Mouse (Mus musculus) heart, embryonic 12.5 days (tissue): ENCODE data around the gene Ntf3. TPM values are rescaled to one million over a fixed set of nuclear protein-coding genes. Genes with fewer than 3 reads are reported as not detected.

Source experiments
- ATAC-seq: fragments of 200-750 bp; cut with Nextera tagmentation; 2 replicates; pipeline ENCODE4 v1.8.0; 2017; ENCODE audit warnings: moderate TSS enrichment, moderate library complexity; ENCODE audit not compliant: insufficient number of reproducible peaks, low FRiP score
- H3K27ac ChIP-seq: fragments of 300-500 bp; sonication (generic); 2 replicates; pipeline ENCODE4 v1.5.1; 2016; ENCODE audit warnings: mild to moderate bottlenecking, moderate library complexity; ENCODE audit not compliant: poor library complexity, severe bottlenecking
- H3K27me3 ChIP-seq: fragments of 300-500 bp; sonication (generic); replicated peaks from 2 replicates; pipeline ENCODE4 v1.6.1; 2016; ENCODE audit warnings: mild to moderate bottlenecking, moderate library complexity
- H3K36me3 ChIP-seq: fragments of 300-500 bp; sonication (generic); 2 replicates; pipeline ENCODE4 v1.6.1; 2016; ENCODE audit warnings: mild to moderate bottlenecking, moderate library complexity
- H3K4me1 ChIP-seq: fragments of 300-500 bp; sonication (generic); replicated peaks from 2 replicates; pipeline ENCODE4 v1.6.1; 2016; ENCODE audit warnings: mild to moderate bottlenecking
- H3K4me2 ChIP-seq: fragments of 300-500 bp; sonication (generic); 2 replicates; pipeline ENCODE4 v1.6.1; 2016; ENCODE audit warnings: mild to moderate bottlenecking, moderate library complexity
- H3K4me3 ChIP-seq: fragments of 300-500 bp; sonication (generic); 2 replicates; pipeline ENCODE4 v1.5.1; 2016; ENCODE audit warnings: mild to moderate bottlenecking
- H3K9ac ChIP-seq: fragments of 300-500 bp; sonication (generic); 2 replicates; pipeline ENCODE4 v1.6.1; 2016; ENCODE audit warnings: mild to moderate bottlenecking, moderate library complexity
- H3K9me3 ChIP-seq: fragments of 300-500 bp; sonication (generic); replicated peaks from 2 replicates; pipeline ENCODE4 v1.6.1; 2016; ENCODE audit warnings: mild to moderate bottlenecking, moderate library complexity
- WGBS: fragments of 180-500 bp; shearing (Covaris S2); methylation state at CpG from one replicate; pipeline ENCODE4 v1.1.7; 2016; 5-methylcytosine and 5-hydroxymethylcytosine counted together
- polyA plus RNA-seq: library from polyadenylated mRNA; unstranded; fragments of >200 nt; fragmentation: Nextera tagmentation; extraction: Ambion mirVana; gene quantifications from 2 replicates; pipeline ENCODE4 v1.2.1, GENCODE M21; 2016

Gene Ntf3
- polyA plus RNA-seq, 1 experiment from 2014 or later: 8.2 TPM

DNA sequence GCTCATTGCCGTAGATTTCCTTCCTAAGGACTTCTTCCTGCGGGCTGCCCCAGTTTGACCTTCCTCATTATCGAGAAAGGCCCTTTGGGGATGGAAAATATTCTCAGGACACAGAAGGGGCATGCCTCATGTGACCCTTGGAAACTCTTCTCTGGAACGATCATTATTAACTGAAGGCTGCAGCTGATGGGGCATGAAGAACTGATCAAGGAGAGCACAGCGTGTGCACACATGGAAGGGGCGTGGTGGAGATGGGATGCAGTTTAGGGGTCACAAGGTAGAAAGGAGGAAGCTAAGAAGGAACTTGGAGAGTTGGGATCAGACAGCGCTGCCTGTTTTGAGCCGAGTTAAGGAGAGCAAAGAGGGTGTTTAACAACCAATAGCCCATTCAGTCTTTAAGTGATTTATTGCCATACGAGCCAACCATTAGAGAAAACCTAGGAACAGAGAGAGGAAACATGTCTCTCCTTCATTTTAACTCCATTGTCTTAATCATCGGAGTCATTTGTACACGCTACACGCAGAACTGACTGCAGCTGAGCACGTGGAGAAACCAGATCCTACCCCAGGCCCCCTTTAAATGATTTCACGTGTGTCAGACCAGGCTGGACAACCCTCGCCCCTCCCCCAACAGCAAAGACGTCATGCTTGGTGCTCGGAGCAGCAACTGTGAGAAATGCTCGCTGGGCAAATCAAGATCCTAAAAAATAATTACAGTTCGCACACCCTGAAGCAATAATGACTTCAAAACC, 32.4 kb downstream of the Ntf3 start:
- WGBS: 71% methylated on average over 19 of the region's 19 CpGs
- Histone ChIP-seq H3K27me3 (no peaks in the 10 kb centered on the region), H3K4me3 (no peak overlapping the region), H3K4me2 (no peak overlapping the region), H3K36me3 (no peaks in the 10 kb centered on the region), H3K27ac (no peak overlapping the region), H3K4me1 (peaks cover 8% of the 10 kb centered on the region), H3K9ac (no peak overlapping the region), H3K9me3 (no peaks in the 10 kb centered on the region)
- no peak for ATAC-seq

DNA sequence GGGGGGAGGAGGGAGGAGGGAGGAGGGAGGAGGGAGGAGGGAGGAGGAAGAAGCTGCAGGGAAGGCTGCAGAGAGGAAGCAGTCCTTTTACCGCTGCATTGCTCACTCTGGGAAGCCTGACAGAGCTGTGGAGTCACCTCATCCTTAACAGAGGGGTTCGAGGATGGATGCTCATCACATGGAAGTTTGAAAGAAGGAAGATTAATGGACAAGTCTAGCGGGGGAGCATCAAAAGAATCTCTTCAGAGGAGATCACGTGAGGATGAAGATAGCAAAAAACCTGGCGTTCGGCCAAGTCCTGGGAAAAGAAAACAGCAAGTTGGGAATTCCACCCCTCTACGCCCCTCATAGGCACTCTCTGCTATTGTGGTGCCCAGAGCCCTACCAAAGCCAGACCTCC, 38.5 kb downstream of the Ntf3 start:
- WGBS: 35% methylated on average over 7 of the region's 7 CpGs
- H3K4me2 ChIP-seq: no peak overlapping the region
- ATAC-seq: no peak
- peaks cover 22% of the 10 kb centered on the region for H3K4me1 ChIP-seq
- no peaks in the 10 kb centered on the region for H3K36me3 ChIP-seq
- H3K27me3 ChIP-seq: no peaks in the 10 kb centered on the region
- H3K9me3 ChIP-seq: no peaks in the 10 kb centered on the region
- H3K27ac ChIP-seq: no peak overlapping the region
- no peak overlapping the region for H3K4me3 ChIP-seq
- no peak overlapping the region for H3K9ac ChIP-seq

DNA sequence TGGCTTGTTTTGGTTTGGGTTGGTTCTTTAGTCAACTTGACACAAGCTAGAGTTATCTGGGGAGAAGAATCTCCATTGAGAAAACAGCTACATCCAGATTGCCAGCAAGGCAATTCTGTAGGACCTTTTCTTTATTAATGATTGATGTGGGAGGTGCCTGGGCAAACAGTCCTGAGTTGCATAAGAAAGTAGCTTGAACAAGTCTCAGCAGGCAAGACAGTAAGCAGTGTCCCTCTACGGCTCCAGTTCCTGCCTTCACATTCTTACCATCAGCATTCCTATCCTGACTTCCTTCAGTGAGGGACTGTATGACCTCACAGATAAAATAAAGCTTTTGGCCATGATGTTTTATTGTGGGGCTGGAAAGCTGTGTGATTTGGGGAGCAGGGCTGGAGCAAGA, 48.5 kb downstream of the Ntf3 start:
- ATAC-seq: no peak
- H3K4me1 ChIP-seq: peaks cover 20% of the 10 kb centered on the region
- no peak overlapping the region for H3K27ac ChIP-seq
- no peak overlapping the region for H3K4me2 ChIP-seq
- 56% methylated on average over 1 of the region's 1 CpGs for WGBS
- H3K9me3 ChIP-seq: no peaks in the 10 kb centered on the region
- H3K36me3 ChIP-seq: no peaks in the 10 kb centered on the region
- H3K4me3 ChIP-seq: no peak overlapping the region
- no peak overlapping the region for H3K9ac ChIP-seq
- H3K27me3 ChIP-seq: no peaks in the 10 kb centered on the region

DNA sequence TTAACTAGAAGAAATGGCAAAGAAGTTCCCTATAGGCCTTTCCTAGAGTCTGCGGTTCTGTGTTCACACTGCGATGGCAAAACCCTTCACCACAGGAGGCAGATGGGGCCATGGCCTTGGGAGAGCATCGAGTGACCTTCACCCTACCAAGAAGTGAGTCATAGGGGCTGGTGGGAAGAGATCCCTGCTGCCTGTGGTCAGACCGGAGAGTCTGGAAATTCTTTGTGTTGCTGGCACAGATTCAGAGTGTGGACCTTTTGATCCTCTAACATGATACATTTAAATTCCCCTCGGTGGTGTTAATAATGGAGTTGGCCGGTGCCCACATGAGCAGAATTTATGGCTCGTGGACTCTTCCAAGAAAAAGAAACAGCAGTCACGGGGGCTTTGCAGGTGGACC, 49.5 kb downstream of the Ntf3 start:
- Histone ChIP-seq H3K9me3 (no peaks in the 10 kb centered on the region), H3K27ac (no peak overlapping the region), H3K36me3 (no peaks in the 10 kb centered on the region), H3K4me3 (no peak overlapping the region), H3K27me3 (no peaks in the 10 kb centered on the region), H3K4me2 (no peak overlapping the region), H3K9ac (no peak overlapping the region), H3K4me1 (peaks cover 23% of the 10 kb centered on the region)
- no peak for ATAC-seq
- WGBS: 76% methylated on average over 8 of the region's 8 CpGs

DNA sequence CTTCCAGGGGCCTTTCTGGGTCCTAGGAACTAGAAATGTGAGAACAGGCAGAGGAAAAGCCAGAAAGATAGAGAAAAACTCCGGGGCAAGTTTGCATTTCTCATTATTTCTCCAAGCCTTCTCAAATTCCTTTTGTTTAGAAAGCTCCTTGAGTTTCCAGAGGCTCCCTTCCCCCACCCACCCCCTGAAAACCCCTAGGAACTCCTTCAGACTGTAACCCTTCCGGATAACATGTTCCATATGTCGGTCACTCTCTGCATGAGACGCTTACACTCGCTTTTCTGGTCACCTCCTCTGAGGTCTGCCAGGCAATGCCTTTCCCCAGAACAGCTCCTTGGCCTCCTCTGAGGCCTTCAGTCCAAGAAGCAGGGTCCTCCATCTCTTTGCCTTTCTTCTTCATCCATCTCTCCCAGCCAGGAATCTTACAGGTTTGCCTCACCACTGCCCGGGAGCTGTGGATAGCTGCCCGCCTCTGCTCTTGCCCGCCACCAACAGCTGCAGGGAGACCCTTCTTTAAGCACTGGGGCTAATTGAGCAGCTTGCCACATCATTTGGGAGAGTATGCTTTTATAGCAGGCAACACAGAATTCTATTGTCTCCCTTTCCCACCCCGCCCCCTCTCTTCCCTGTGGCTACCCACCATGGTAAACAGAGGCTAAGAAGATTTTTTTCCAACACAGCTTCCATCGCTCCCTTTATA, 51.6 kb downstream of the Ntf3 start:
- WGBS: 53% methylated on average over 10 of the region's 10 CpGs
- Histone ChIP-seq H3K9me3 (no peaks in the 10 kb centered on the region), H3K4me3 (no peak overlapping the region), H3K9ac (no peak overlapping the region), H3K27ac (no peak overlapping the region), H3K4me1 (peaks cover 23% of the 10 kb centered on the region), H3K36me3 (no peaks in the 10 kb centered on the region), H3K27me3 (no peaks in the 10 kb centered on the region), H3K4me2 (no peak overlapping the region)
- ATAC-seq: no peak

DNA sequence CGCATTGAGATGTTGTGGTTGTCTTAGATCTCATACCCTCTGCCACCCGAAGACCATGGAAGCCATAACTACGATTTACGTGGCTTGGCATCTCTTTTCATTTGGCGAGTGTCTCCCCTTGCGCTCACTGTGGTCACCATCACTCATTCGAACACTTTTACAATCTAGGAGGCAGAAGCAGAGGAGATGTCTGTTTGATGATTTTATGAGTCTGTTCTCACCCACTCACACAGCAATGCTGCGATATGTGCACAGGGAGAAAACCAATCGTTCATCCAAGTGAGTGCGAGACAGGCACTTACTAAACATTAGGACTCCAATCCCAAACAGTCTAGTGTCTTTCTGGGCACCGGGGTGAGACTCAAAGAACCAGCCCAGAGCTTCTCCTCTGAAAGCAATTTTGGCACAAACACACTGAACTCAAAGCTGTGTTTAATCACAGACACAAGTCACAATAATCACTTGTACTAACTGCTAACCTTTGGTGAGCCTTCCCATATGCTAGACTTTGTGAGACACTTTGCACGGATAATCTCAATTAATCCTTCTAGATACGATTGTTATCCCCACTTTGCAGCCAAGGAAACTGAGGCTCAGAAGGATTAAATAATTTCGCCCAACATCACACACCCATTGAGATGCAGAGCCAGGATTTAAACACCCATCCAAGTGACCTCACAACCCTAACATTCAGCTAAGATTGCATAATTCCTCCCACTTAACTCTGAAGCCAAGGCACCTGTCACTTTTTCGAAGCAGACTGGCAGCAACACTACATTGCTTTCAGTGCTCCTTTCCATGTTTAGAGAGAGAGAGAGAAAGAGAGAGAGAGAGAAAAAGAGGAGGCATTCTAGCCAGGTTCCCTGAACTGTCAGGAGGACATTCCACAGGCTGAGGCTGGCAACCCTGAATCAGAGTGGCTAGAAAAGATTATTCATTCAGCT, 55.5 kb downstream of the Ntf3 start:
- 78% methylated on average over 15 of the region's 15 CpGs for WGBS
- H3K9ac ChIP-seq: no peak overlapping the region
- ATAC-seq: no peak
- peaks cover 25% of the 10 kb centered on the region for H3K4me1 ChIP-seq
- no peaks in the 10 kb centered on the region for H3K36me3 ChIP-seq
- no peak overlapping the region for H3K4me3 ChIP-seq
- no peak overlapping the region for H3K27ac ChIP-seq
- no peaks in the 10 kb centered on the region for H3K27me3 ChIP-seq
- H3K4me2 ChIP-seq: no peak overlapping the region
- H3K9me3 ChIP-seq: no peaks in the 10 kb centered on the region

DNA sequence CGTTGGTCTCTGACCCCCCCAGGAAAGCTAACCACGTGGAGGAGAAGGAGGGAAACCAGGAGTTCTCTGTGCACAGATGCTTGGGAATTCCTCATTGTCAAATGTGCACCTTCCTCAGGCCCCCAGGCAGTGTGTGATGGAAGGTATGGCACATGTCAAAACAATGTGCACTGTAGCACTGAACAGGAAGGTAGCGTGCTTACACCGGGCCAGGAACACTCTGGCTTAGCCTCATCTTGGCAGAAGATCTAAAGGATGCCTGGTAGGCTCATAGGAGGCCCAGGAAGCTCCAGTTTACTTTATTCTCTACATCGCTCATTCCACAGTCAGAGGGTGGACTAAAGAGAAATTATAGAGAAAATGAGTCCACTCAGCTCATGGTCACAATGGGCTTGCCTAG, 57.5 kb downstream of the Ntf3 start:
- 78% methylated on average over 5 of the region's 5 CpGs for WGBS

DNA sequence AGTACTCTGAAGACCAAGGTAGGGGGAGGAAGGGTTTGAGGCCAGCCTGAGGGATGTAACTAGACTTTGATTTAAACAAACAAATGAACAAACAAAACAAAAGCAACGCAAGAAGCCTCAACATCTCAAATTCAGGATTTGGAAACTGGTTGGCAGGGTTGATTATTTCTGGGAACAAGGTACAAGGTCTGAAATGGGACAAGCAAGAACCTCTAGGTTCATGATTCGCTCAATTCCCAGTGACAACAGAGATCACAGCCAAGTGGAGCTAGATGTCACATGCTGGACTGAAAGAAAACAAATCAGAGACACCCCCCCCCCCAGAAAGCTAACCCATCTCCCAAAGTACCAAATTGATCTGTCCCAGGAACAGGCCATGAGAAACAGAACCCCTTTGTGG, 57.9 kb downstream of the Ntf3 start:
- Histone ChIP-seq H3K27ac (no peak overlapping the region), H3K9ac (no peak overlapping the region), H3K27me3 (no peaks in the 10 kb centered on the region), H3K4me1 (peaks cover 24% of the 10 kb centered on the region), H3K36me3 (no peaks in the 10 kb centered on the region), H3K4me3 (no peak overlapping the region), H3K9me3 (no peaks in the 10 kb centered on the region), H3K4me2 (no peak overlapping the region)
- WGBS: 87% methylated on average over 2 of the region's 2 CpGs
- no peak for ATAC-seq

More for the DNA sequence above, 57.5 kb downstream of the Ntf3 start:
- ATAC-seq: no peak
- peaks cover 25% of the 10 kb centered on the region for H3K4me1 ChIP-seq
- no peak overlapping the region for H3K27ac ChIP-seq
- no peak overlapping the region for H3K4me2 ChIP-seq
- H3K9ac ChIP-seq: no peak overlapping the region
- no peaks in the 10 kb centered on the region for H3K36me3 ChIP-seq
- H3K4me3 ChIP-seq: no peak overlapping the region
- no peaks in the 10 kb centered on the region for H3K27me3 ChIP-seq
- H3K9me3 ChIP-seq: no peaks in the 10 kb centered on the region

DNA sequence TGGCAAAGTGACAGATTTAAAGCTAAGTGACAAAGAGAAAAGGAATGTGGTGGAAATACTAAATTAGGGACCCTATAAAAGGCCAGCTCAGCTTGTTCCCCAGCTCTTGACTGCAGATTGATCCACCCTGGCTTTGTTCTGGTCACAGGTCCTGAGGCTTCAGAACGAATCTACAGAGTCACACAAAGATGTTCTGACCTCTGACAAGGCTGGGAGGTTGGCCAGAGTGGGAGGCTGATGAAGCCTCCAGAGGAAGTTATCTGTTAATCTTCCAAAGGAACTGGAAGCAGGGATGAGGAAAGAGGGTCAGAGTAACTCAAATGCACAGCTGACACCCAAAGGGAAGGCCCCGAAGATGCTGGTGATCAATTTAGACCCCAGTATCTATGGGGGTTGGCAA, 59.3 kb downstream of the Ntf3 start:
- Histone ChIP-seq H3K4me2 (no peak overlapping the region), H3K4me1 (peaks cover 24% of the 10 kb centered on the region), H3K27me3 (no peaks in the 10 kb centered on the region), H3K27ac (no peak overlapping the region), H3K9me3 (no peaks in the 10 kb centered on the region), H3K9ac (no peak overlapping the region), H3K4me3 (no peak overlapping the region), H3K36me3 (no peaks in the 10 kb centered on the region)
- no peak for ATAC-seq
- WGBS: 53% methylated on average over 2 of the region's 2 CpGs

DNA sequence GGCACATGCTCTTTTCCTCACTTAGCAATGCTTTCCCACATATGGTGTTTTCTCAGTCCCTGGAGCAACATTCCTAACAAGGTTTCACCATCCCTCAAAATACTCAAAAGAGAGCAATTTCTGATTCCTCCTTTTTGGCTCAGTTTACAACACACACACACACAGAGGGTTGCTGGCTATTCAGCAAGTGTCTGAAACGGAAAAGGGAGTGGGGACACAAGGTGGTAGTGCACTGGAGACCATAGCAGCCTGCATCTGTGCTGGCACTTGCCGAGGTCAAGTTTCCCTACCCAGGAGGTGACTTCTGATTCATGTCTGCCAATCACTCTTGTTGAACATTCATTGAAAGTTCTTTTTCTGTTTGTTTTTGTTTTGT, 59.9 kb downstream of the Ntf3 start:
- Histone ChIP-seq H3K9me3 (no peaks in the 10 kb centered on the region), H3K27ac (no peak overlapping the region)
- no peak for ATAC-seq

More for the DNA sequence above, 59.9 kb downstream of the Ntf3 start:
- Histone ChIP-seq H3K9ac (no peak overlapping the region), H3K36me3 (no peaks in the 10 kb centered on the region), H3K4me1 (peaks cover 24% of the 10 kb centered on the region), H3K27me3 (no peaks in the 10 kb centered on the region), H3K4me3 (no peak overlapping the region), H3K4me2 (no peak overlapping the region)
- 72% methylated on average over 2 of the region's 2 CpGs for WGBS
